Mouse (Mus musculus) heart, adult 2 months (tissue): ENCODE results near the gene Dyrk2. TPM values are rescaled to one million over a fixed set of nuclear protein-coding genes. Genes with fewer than 3 reads are reported as not detected.

Experiments
- DNase-seq, 2 experiments: peaks; one replicate each; pipeline ENCODE4 v3.0.0; 2021
- H3K27ac ChIP-seq: fragments of 200-600 bp; 2 replicates; pipeline ENCODE4 v1.8.1; 2022
- H3K27me3 ChIP-seq: fragments of 200-500 bp; 2 replicates; pipeline ENCODE4 v1.6.1; 2012; ENCODE audit warnings: mild to moderate bottlenecking, low read length, inconsistent platforms, mixed read lengths; ENCODE audit not compliant: control insufficient read depth, insufficient read depth
- H3K36me3 ChIP-seq: fragments of 200-500 bp; 2 replicates; pipeline ENCODE4 v1.6.1; 2012; ENCODE audit warnings: low read length, inconsistent platforms; ENCODE audit not compliant: control insufficient read depth, insufficient read depth
- H3K4me1 ChIP-seq: fragments of 200-500 bp; 2 replicates; pipeline ENCODE4 v1.6.1; 2011; ENCODE audit warnings: low read length; ENCODE audit not compliant: control insufficient read depth, insufficient read depth
- H3K4me3 ChIP-seq: fragments of 200-600 bp; 2 replicates; pipeline ENCODE4 v1.8.1; 2022
- H3K79me2 ChIP-seq: fragments of 200-500 bp; replicated peaks from 2 replicates; pipeline ENCODE4 v1.6.1; 2012; ENCODE audit warnings: mild to moderate bottlenecking, inconsistent platforms, low read length, moderate library complexity, mixed read lengths; ENCODE audit not compliant: control insufficient read depth, insufficient read depth
- H3K9ac ChIP-seq: fragments of 200-500 bp; 2 replicates; pipeline ENCODE4 v1.6.1; 2012; ENCODE audit warnings: low read depth, mild to moderate bottlenecking, control low read depth, inconsistent platforms, low read length, mixed read lengths
- CTCF ChIP-seq: fragments of 200-600 bp; IDR thresholded peaks from 2 replicates; pipeline ENCODE4 v1.8.1; 2022; ENCODE audit warnings: antibody characterized with exemption, mild to moderate bottlenecking, moderate library complexity
- EP300 ChIP-seq: fragments of 200-500 bp; IDR thresholded peaks from 2 replicates; pipeline ENCODE4 v1.6.1; 2011; ENCODE audit warnings: low read depth, low read length, control low read depth; ENCODE audit not compliant: insufficient read depth
- POLR2A ChIP-seq: fragments of 200-500 bp; IDR thresholded peaks from 2 replicates; pipeline ENCODE4 v1.6.1; 2011; ENCODE audit warnings: mild to moderate bottlenecking, low read depth, low read length, control low read depth; ENCODE audit not compliant: insufficient read depth
- WGBS: fragments of 180-500 bp; shearing (Covaris S2); methylation state at CpG from one replicate; pipeline ENCODE4 v1.1.7; 2018; 5-methylcytosine and 5-hydroxymethylcytosine counted together
- intact Hi-C: fragments of 180-260 bp; cut with DNase I; formaldehyde crosslinking; loops from one replicate; pipeline ENCODE4 v1.15.1; 2025
- polyA plus RNA-seq: library from polyadenylated mRNA; depleted of rRNA; stranded (reverse); fragments of >200 nt; gene quantifications from 2 replicates; pipeline ENCODE4 v1.2.3, GENCODE M21; 2012
- total RNA-seq, 2 experiments: library from RNA; stranded (reverse); gene quantifications; 2 replicates each; pipeline ENCODE4 v1.2.3; 2021

Gene Dyrk2
- total and polyA plus RNA-seq, 3 experiments = 12.1 to 42.1 (median 32.4) TPM

- intact Hi-C loops = no loop called here
- WGBS = 54% methylated on average over 9 of the region's 9 CpGs
- Histone ChIP-seq H3K4me3 (no peak overlapping the region), H3K36me3 (peaks cover 8% of the 10 kb centered on the region; the same call in 1 of the 2 replicates), H3K9ac (no peak overlapping the region), H3K27ac (no peak overlapping the region), H3K27me3 (no peaks in the 10 kb centered on the region), H3K79me2 (no peaks in the 10 kb centered on the region), H3K4me1 (peaks cover 2% of the 10 kb centered on the region)
- TF ChIP-seq POLR2A (no peak), EP300 (no peak), CTCF (no peak)
- no peak for DNase-seq
These were observed 15.4 kb downstream of the Dyrk2 start for GRCm38 (mm10) chr10:118854641-118855040.

- H3K36me3 ChIP-seq = no peaks in the 10 kb centered on the region
- H3K79me2 ChIP-seq = no peaks in the 10 kb centered on the region
- no peaks in the 10 kb centered on the region for H3K27me3 ChIP-seq
- TF ChIP-seq CTCF = no peak
- no peak for TF ChIP-seq EP300
- TF ChIP-seq POLR2A = no peak
- no peak overlapping the region for H3K27ac ChIP-seq
- no peaks in the 10 kb centered on the region; the same call in none of the 2 replicates for H3K4me1 ChIP-seq
- no peak overlapping the region for H3K4me3 ChIP-seq
- no peak overlapping the region for H3K9ac ChIP-seq
- WGBS = 77% methylated on average over 16 of the region's 16 CpGs
- no peak for DNase-seq
- intact Hi-C loops = no loop called here
These were observed 17.5 kb downstream of the Dyrk2 start for GRCm38 (mm10) chr10:118852554-118852953.

- TF ChIP-seq EP300 (no peak), POLR2A (no peak), CTCF (no peak)
- Histone ChIP-seq H3K27ac (no peak overlapping the region), H3K9ac (no peak overlapping the region), H3K4me1 (no peaks in the 10 kb centered on the region), H3K4me3 (no peak overlapping the region), H3K79me2 (no peaks in the 10 kb centered on the region), H3K36me3 (no peaks in the 10 kb centered on the region), H3K27me3 (no peaks in the 10 kb centered on the region)
- WGBS = 79% methylated on average over 4 of the region's 4 CpGs
- intact Hi-C loops = no loop called here
- DNase-seq = no peak
These were observed 21.5 kb downstream of the Dyrk2 start for GRCm38 (mm10) chr10:118848501-118848900.

- 47% methylated on average over 10 of the region's 10 CpGs for WGBS
These were observed 22.9 kb downstream of the Dyrk2 start for GRCm38 (mm10) chr10:118846991-118847545.

GRCm38 (mm10) chr10:118840598-118840997, 29.4 kb downstream of the Dyrk2 start:
- 91% methylated on average over 9 of the region's 9 CpGs for WGBS
- intact Hi-C loops = no loop called here
- Histone ChIP-seq H3K36me3 (no peaks in the 10 kb centered on the region), H3K9ac (no peak overlapping the region), H3K27ac (no peak overlapping the region), H3K4me1 (peaks cover 2% of the 10 kb centered on the region), H3K4me3 (no peak overlapping the region), H3K27me3 (no peaks in the 10 kb centered on the region), H3K79me2 (no peaks in the 10 kb centered on the region)
- TF ChIP-seq POLR2A = no peak
- no peak for TF ChIP-seq EP300
- TF ChIP-seq CTCF = no peak
- no peak for DNase-seq

More at GRCm38 (mm10) chr10:118846991-118847545, 22.9 kb downstream of the Dyrk2 start:
- intact Hi-C loops = no loop called here
- Histone ChIP-seq H3K36me3 (no peaks in the 10 kb centered on the region), H3K27me3 (no peaks in the 10 kb centered on the region), H3K27ac (no peak overlapping the region), H3K79me2 (no peaks in the 10 kb centered on the region), H3K4me3 (no peak overlapping the region), H3K4me1 (no peaks in the 10 kb centered on the region), H3K9ac (no peak overlapping the region)
- TF ChIP-seq EP300 (no peak), CTCF (no peak), POLR2A (no peak)
- DNase-seq = no peak

GRCm38 (mm10) chr10:118839343-118840141, 30.5 kb downstream of the Dyrk2 start:
- intact Hi-C loops = no loop called here
- H3K79me2 ChIP-seq = no peaks in the 10 kb centered on the region
- H3K4me3 ChIP-seq = no peak overlapping the region; the same call in 1 of the 2 replicates
- no peaks in the 10 kb centered on the region for H3K27me3 ChIP-seq
- H3K4me1 ChIP-seq = peaks cover 2% of the 10 kb centered on the region
- TF ChIP-seq EP300 = no peak
- no peak for TF ChIP-seq CTCF
- TF ChIP-seq POLR2A = no peak
- WGBS = 68% methylated on average over 19 of the region's 19 CpGs
- no peak for DNase-seq
- H3K27ac ChIP-seq = no peak overlapping the region
- H3K9ac ChIP-seq = no peak overlapping the region
- H3K36me3 ChIP-seq = no peaks in the 10 kb centered on the region
